Mouse (Mus musculus) macrophage (primary cell): ENCODE measurements around the gene Cacna2d3. TPM values are rescaled to one million over a fixed set of nuclear protein-coding genes. Genes with fewer than 3 reads are reported as not detected.

ENCODE experiments used
- H3K27ac ChIP-seq: fragments of 350-480 bp; formaldehyde crosslinking; 2 replicates; pipeline ENCODE4 v1.9.0; 2021
- H3K36me3 ChIP-seq: fragments of 350-480 bp; formaldehyde crosslinking; 2 replicates; pipeline ENCODE4 v1.9.0; 2021; ENCODE audit errors: inconsistent target
- H3K4me3 ChIP-seq: fragments of 350-480 bp; formaldehyde crosslinking; 2 replicates; pipeline ENCODE4 v1.9.0; 2021; ENCODE audit errors: inconsistent target
- H3K79me2 ChIP-seq: fragments of 350-480 bp; formaldehyde crosslinking; 2 replicates; pipeline ENCODE4 v1.9.0; 2021; ENCODE audit errors: inconsistent target
- WGBS: methylation state at CpG from one replicate; pipeline ENCODE4 v1.1.7; 2026; ENCODE audit warnings: inconsistent platforms; ENCODE audit not compliant: missing documents; 5-methylcytosine and 5-hydroxymethylcytosine counted together
- polyA plus RNA-seq: library from polyadenylated mRNA; stranded (reverse); fragments of 250-400 nt; gene quantifications from 3 replicates; pipeline ENCODE4 v1.2.4, GENCODE M21; 2018; ENCODE audit warnings: inconsistent platforms

Gene Cacna2d3
- polyA plus RNA-seq, 1 experiment from 2014 or later, result not detected

DNA sequence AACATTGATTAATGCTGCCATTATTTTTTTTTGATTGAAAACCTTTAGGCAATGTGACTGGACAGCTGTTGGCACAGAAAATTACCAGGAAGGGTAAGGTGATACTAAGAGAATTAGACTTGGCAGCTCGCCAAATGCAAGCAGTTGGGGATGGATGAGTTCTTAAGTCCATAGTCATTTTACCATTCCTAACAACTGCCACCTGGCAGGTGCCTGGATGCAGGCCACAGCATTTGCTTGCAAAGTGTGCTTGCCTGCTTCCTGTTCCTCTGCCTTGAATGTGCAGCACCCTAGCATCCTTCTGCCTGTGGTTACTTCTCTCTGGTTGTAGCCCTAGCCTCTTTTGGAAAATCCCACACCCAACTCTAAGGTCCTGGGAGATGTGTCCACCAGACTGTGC, 236.2 kb downstream of the Cacna2d3 start:
- no peak overlapping the region for H3K4me3 ChIP-seq
- no peaks in the 10 kb centered on the region for H3K36me3 ChIP-seq
- H3K27ac ChIP-seq, result no peak overlapping the region
- 88% methylated on average over 1 of the region's 1 CpGs for WGBS
- no peaks in the 10 kb centered on the region for H3K79me2 ChIP-seq

DNA sequence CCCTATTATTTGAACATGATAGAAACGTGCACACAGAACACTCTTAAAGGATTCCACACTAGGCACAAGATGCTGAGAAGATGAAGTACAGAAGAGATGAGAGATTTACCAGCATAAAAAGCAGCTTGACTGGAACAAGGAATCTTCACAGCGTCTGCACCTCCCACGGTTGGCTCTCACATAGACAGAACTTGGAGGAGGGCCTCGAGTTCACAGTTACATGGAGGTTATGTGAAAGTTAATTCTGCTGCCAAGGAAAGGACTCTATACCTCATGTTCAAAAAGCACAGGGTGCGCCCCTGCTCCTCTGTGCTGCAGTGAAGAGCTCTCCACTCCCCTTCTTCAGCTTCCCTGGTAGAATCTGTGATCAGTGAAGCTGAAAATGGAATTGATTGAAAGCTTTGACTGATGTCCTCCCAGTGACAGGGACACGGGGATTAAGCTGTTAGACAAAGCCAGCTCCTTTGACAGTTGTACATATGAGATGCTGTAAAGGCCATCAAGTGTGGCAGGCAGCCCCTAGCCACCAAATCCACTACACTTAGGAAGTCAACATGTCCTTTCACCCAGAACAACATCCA, 243.2 kb downstream of the Cacna2d3 start:
- H3K4me3 ChIP-seq, result no peak overlapping the region
- WGBS, result 78% methylated on average over 6 of the region's 6 CpGs
- H3K79me2 ChIP-seq, result no peaks in the 10 kb centered on the region
- no peaks in the 10 kb centered on the region for H3K36me3 ChIP-seq
- H3K27ac ChIP-seq, result no peak overlapping the region

DNA sequence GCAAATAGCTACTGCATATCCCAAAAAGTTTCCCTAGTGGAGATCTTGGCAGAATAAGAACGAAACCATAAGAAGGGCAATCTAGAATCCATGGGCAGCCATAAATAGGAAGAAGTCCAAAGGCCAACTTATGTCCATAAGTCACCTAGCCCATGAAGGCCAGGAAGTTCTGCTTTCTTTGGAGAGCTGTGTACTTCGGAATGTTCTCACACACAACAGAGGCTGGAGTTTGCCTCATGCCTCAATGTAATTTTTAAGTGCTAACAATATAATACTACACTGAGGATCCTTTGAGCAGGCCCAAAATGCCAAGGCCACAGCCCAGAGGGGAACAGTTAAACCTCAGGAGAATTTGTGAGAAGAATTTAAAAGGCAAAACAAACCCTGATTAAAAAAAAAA, 257.4 kb downstream of the Cacna2d3 start:
- Histone ChIP-seq H3K4me3 (no peak overlapping the region), H3K36me3 (no peaks in the 10 kb centered on the region), H3K79me2 (no peaks in the 10 kb centered on the region), H3K27ac (no peak overlapping the region)
- 96% methylated on average over 2 of the region's 2 CpGs for WGBS

DNA sequence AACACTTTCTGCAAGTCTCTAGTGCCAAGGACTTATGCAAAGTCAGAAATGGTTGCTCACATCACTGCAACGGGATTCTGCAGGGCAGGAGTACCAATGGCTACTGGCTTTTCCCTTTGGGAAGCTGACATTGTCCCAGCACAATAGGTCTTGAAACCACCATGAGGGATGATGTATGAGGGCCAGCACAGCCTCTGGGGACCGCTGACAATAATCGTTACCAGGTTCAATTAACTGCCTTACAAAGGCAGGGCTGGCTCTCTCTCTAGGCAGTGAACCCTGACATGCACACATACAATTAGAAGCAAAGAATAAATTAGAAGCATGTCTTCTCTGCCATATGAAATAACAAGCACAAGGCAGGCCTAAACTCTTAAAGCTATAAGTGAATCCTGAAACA, 272.5 kb downstream of the Cacna2d3 start:
- H3K36me3 ChIP-seq, result no peaks in the 10 kb centered on the region
- WGBS, result 95% methylated on average over 3 of the region's 3 CpGs
- no peaks in the 10 kb centered on the region for H3K79me2 ChIP-seq
- H3K4me3 ChIP-seq, result no peak overlapping the region
- H3K27ac ChIP-seq, result no peak overlapping the region

DNA sequence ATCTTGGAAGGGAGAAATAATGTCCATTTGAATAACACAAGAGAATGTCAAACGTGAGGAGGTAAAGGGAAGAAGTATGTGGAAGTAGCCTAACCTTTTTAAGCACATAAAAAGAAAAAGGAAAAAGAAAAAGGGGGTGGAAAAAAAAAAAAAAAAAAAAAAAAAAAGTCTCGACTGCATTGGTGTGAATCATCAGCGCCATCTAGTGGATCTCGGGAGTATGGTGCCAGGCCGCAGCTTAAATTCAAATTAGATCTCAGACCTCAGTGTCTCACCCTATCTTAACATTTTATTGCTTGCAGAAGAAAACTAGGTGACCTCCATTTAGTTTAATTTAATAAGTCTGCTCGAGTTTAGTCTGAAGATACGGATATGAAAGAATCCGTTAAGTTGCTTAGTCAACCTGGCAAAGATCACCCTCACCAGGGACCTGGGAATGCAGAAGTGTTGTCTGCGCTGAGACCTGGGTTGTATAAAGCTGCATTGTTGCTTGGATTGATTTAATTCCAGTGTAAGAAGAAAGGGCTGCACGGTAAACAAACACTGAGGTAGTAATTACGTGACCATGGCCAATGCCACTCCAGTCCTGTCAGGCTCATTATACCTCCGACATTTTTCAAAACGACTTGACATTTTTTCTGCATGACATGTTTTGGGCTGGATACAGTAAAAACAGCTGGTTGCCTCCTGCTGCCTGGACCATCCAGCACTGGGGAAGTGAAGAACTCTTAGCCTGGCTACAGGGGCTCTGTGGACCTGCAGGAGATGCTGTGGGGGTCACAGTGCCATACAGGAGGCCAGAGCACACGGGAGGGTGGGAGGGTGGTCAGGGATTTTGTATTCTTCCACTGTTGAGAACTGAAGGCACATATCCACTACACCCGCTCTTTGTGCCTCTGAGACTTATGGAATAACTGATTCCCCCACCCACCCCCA, 278.3 kb downstream of the Cacna2d3 start:
- 40% methylated on average over 15 of the region's 15 CpGs for WGBS

DNA sequence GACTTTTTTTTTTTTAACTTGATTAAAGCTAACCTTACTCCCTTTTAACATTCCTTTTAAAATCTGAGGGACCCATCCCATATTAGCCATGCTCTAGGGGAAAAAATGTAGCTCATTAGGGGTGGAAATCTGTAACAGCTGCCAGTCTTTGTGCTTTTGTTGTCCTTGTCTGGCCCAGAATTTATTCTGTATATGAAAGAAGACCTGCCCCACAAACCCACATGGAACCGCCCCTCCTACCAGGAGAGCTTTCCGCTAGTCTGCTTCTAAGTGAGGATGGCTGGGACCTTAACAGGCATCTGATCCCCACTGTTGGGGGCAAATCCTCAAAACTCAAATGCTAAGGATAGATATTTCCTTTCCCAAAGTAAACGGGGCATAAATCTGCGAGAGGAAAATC, 279.2 kb downstream of the Cacna2d3 start:
- H3K79me2 ChIP-seq, result no peaks in the 10 kb centered on the region
- 64% methylated on average over 4 of the region's 4 CpGs for WGBS
- no peak overlapping the region for H3K4me3 ChIP-seq
- no peaks in the 10 kb centered on the region for H3K36me3 ChIP-seq
- H3K27ac ChIP-seq, result no peak overlapping the region

More for the DNA sequence above, 278.3 kb downstream of the Cacna2d3 start:
- no peaks in the 10 kb centered on the region for H3K79me2 ChIP-seq
- H3K27ac ChIP-seq, result no peak overlapping the region
- no peaks in the 10 kb centered on the region for H3K36me3 ChIP-seq
- no peak overlapping the region for H3K4me3 ChIP-seq

DNA sequence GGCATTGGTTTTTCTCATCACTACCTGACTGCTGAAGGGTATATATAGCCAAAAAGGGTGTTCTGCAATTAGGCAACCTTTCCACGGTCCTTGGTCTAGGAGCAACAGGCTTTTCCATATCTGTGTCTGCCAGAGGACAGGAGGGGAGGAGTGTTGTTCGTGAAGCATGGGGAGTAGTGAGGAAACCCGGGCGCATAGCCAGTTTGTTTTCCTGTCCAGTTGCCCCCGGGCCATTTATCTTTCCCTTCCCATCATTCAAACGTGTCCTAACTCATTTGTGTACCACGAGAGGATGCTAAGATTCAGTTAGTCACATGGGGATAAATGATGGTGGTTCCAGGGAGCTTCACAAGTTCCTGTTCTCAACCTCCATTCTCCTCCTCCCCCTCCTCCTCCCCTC, 283.0 kb downstream of the Cacna2d3 start:
- H3K4me3 ChIP-seq, result no peak overlapping the region
- H3K79me2 ChIP-seq, result no peaks in the 10 kb centered on the region
- H3K27ac ChIP-seq, result no peak overlapping the region
- no peaks in the 10 kb centered on the region for H3K36me3 ChIP-seq
- whole genome bisulfite sequencing, result 61% methylated on average over 7 of the region's 7 CpGs

DNA sequence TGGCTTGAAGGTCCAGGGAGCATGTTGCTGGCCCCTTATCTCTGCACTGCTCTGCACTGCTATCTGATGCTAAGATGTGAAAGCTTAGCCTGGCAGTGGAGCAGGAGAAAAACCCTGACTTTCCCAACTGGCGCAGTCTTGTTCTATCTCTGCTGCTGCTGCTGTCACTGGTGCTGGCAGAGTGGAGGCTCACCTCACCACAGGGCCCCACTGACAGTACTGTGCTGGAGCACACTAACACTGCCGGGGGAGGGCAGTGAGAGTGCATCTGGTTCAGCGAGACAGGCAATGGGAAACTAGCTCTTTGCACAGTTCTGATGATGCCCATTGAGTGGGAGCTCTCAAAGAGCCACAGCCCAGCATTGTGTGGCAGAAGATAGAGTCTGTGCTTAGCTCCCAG, 283.4 kb downstream of the Cacna2d3 start:
- no peaks in the 10 kb centered on the region for H3K79me2 ChIP-seq
- H3K4me3 ChIP-seq, result no peak overlapping the region
- no peak overlapping the region for H3K27ac ChIP-seq
- no peaks in the 10 kb centered on the region for H3K36me3 ChIP-seq
- 89% methylated on average over 3 of the region's 3 CpGs for WGBS

DNA sequence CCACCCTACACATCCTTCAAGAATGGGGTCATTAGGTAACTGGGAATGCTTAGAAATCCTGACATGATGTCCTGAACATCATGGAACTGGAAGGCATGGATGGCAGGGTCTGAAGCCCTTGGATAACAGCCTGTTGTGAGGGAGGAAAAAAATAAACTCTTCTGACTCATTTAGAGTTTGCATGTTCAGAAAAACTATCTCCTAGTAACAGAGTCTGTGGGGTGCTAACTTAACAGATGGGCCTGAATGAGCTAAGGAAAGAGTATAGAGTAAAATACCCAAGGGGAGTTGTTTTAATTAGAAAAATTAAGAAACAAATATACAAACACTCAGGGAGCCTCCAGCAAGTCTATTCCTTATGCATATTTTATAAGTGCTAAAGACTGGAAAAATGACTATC, 286.5 kb downstream of the Cacna2d3 start:
- Histone ChIP-seq H3K27ac (no peak overlapping the region), H3K36me3 (no peaks in the 10 kb centered on the region), H3K4me3 (no peak overlapping the region), H3K79me2 (no peaks in the 10 kb centered on the region)

DNA sequence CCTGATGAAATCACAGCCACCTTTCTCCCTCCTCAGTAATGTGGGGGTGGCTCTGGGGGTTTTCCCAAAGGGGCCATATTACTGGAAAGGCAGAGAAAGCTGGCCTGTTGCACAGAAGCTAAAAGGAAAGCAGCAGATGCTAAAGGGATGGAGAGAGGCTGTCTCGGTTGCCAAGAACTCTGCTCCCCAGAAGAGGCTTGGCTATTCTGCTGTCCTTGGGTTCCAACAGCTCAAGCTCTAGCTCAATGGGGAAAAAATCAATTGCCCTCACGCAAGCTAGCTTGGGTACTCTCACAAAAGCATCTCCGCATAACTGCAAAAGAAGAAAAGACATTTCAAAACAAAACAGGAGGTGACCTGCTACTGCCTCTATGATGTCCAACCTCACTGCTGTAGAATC, 287.9 kb downstream of the Cacna2d3 start:
- no peak overlapping the region for H3K4me3 ChIP-seq
- H3K36me3 ChIP-seq, result no peaks in the 10 kb centered on the region
- H3K27ac ChIP-seq, result no peak overlapping the region
- WGBS, result 90% methylated on average over 3 of the region's 3 CpGs
- no peaks in the 10 kb centered on the region for H3K79me2 ChIP-seq

DNA sequence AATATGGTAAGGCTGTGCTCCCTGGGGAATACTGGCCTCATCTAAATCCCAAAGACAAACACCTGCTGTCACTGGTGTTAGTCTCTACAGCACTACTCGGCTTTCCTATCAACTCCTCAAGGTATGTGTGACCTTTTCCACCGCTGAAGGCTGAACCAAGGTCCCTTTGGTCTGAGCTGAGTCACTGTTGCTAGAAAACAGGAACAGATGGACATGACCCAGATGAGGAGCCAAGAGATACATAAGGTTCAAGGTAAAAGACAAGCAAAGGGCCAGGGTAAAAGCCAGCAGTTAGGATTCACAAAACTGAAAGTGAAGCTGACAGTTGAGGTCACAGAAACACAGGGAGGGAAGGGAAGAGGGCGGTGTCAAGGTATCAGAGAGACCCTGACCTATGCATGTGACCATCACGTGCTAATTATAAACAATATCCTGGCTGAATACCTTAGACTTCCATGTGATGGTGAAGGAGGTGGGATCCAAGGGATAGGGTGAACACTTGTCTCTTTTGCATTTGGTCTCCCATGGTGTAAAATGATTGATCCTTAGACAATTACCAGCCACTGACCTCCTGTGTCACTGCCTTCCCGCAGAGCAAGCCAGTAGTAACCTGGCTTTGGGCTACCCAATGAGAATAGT, 288.5 kb downstream of the Cacna2d3 start:
- WGBS, result 64% methylated on average over 5 of the region's 5 CpGs

DNA sequence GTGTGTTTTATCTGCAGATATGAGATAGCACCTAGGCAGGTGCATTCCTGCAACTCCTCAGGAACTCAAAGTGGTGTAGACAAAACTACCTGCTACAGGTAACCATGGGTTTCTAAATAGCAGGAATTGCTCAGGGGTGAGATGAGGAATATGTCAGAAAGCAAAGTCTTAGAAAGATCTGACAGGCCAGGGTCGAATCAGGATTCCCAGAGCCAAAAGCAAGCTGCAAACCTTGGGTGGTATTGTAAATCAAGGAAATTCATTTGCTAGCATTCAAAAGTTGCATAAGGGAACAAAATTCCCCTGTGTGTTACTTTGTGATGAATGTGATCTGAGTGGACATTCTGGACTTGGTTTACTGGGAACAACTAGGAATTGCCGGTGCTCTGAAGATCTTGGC, 291.9 kb downstream of the Cacna2d3 start:
- H3K36me3 ChIP-seq, result no peaks in the 10 kb centered on the region
- no peak overlapping the region for H3K27ac ChIP-seq
- WGBS, result 94% methylated on average over 2 of the region's 2 CpGs
- no peak overlapping the region for H3K4me3 ChIP-seq
- H3K79me2 ChIP-seq, result no peaks in the 10 kb centered on the region

More for the DNA sequence above, 288.5 kb downstream of the Cacna2d3 start:
- H3K79me2 ChIP-seq, result no peaks in the 10 kb centered on the region
- H3K27ac ChIP-seq, result no peak overlapping the region
- no peaks in the 10 kb centered on the region for H3K36me3 ChIP-seq
- H3K4me3 ChIP-seq, result no peak overlapping the region

DNA sequence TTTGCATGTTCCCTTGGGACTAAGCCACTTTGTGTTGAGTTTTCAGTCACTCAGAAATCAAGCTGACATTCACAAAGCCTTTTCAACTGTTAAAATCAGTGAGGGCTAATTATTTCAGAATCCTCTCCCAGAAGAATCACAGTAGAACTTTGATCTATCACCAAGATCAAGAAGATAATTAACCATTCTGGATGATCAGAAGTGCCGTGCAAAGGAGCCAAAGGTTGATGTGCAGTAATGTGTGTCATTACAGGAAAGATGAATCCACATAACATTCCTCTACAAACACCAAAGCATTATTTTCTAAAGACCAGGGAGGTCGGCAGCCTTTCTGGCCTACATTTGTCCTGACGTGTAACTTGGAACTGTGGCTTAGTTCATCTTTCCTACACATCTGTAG, 296.0 kb downstream of the Cacna2d3 start:
- WGBS, result 87% methylated on average over 3 of the region's 3 CpGs
- H3K79me2 ChIP-seq, result no peaks in the 10 kb centered on the region
- no peaks in the 10 kb centered on the region for H3K36me3 ChIP-seq
- H3K4me3 ChIP-seq, result no peak overlapping the region
- H3K27ac ChIP-seq, result no peak overlapping the region

DNA sequence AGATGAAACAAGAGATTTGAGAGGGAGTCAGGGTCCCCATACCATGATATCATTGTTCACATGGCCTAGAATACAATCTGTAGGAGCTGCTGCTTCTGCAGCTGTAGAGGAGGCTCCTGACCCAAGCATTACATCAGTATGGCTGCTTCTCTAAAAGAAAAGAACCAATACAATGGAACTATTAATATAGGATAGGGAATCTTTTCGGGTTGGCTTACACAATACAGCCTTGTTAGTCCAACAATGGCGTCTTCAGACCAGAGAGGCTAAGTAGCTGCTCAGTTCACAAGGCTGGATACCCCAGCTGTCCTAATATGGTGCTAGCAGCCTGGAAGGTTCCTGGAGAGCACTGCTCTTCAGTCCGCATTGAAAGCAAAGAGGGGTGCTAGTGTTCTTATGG, 296.5 kb downstream of the Cacna2d3 start:
- no peak overlapping the region for H3K27ac ChIP-seq
- no peaks in the 10 kb centered on the region for H3K79me2 ChIP-seq
- 89% methylated on average over 3 of the region's 3 CpGs for WGBS

DNA sequence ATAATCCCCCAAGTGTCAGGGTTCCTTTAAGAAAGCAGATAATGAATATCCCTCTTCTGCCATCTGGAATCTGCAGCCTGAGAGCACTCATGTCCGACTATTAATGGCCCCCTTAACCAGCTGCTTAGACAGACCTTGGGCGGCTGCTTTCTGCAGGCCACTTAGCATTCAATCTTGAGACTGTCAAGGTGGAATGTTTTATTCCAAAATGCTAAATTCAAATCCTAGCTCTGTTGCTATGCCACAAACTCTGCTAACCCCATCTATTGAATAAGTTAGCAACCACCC, 315.8 kb downstream of the Cacna2d3 start:
- 77% methylated on average over 2 of the region's 2 CpGs for WGBS
- no peaks in the 10 kb centered on the region for H3K36me3 ChIP-seq
- no peak overlapping the region for H3K4me3 ChIP-seq
- H3K27ac ChIP-seq, result no peak overlapping the region
- H3K79me2 ChIP-seq, result no peaks in the 10 kb centered on the region

More for the DNA sequence above, 296.5 kb downstream of the Cacna2d3 start:
- H3K36me3 ChIP-seq, result no peaks in the 10 kb centered on the region
- H3K4me3 ChIP-seq, result no peak overlapping the region
